Mouse (Mus musculus): ENCODE data around the gene Lrp1.

Lrp1 gene

DNA sequence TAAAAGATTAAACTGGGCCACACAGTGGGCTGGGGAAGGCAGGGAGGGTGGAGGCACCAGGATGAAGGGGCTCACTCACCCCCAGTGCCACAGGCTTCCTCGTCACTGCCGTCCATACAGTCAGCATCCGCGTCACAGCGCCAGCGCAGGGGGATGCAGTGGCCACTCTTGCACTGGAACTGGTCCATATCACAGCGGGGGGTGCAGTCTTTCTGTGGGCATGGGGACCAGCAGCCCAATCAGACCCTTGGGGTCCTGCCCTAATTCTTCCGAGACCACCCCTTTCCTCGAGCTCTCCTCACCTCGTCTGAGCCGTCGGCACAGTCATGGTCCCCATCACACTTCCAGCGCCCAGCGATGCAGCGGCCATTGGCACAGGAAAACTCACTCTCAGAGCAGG is 72.7 kb downstream of the Lrp1 start:
- no peak for DNase-seq (ENCODE audit: low spot score)

DNA sequence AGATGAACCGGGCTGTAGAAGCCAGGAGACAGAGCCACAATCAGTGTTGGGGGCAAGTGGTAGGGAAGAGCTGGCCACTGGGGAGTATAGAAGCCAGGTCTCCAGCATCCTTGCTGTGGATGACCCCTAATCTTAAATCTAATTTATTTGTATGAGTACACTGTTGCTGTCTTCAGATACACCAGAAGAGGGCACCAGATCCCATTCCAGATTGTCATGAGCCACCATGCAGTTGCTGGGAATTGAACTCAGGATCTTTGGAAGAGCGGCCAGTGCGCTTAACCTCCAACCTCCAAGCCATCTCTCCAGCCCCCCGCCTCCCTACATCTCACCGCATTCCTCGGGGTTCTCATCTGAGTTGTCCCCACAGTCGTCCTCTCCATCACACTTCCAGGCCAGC is 74.4 kb downstream of the Lrp1 start:
- no peak for DNase-seq (ENCODE audit: low spot score)

DNA sequence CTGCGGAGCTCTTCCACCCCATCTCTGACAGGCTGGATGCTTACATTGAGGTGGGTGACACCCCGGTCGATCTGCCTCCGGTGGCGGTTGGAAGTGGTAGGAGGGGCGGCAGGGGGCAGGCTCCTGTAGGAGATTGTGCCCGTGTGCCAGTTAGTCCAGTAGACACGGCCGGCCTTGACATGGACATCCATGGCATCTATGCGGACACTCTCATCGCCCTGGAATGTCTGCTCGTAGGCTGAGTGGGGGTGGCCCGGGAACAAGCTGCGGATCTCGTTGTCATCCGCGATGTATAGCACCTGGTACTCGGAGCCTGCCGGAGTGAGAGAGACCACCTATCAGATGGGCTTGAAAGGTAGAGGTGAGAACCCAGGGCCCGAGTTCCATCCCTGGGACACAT is 76.6 kb downstream of the Lrp1 start:
- no peak for DNase-seq (ENCODE audit: low spot score)

DNA sequence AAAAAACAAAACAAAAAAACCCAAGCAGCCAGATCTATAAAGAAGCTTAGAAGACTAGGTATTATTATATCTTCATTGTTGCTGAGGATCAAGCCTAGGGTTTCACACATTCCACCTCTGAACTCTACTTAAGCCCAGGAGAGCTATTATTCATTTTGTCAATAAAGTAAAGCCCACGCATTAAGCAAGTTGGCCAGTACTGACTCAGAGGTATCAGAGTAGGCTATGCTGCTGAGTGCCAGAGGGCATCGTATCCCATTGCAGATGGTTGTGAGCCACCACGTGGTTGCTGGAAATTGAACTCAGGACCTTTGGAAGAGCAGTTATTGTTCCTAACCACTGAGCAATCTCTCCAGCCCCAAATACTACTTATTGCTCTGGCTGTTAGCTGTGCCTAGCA is 77.0 kb downstream of the Lrp1 start:
- no peak for DNase-seq (ENCODE audit: low spot score)

DNA sequence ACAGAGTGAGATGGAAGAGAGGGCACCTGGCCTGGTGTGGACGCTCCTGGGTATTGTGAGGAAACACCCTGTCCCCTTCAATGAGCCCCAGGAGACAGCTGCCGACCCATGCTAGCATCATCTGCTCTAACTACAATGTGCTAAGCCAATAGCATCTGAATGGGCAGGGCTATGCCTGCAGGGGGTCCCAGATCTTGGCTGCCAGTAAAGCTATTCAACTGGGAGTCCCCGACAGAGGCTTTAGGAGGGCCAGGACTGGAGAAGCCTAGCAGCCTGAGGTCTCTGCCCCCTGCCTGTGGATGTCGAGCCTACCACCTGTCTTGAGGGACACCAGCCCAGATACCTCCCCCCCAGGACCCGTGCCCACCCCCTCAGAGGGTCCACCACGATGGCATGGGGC is 78.2 kb downstream of the Lrp1 start:
- DNase-seq (ENCODE audit: low spot score), result no peak

- DNase-seq (ENCODE audit: low spot score), result no peak
Observed at GRCm38 (mm10) chr10:127542084-127542483, 78.9 kb downstream of the Lrp1 start.

- DNase-seq (ENCODE audit: low spot score), result no peak
Observed at GRCm38 (mm10) chr10:127541510-127541909, 79.4 kb downstream of the Lrp1 start.

- peak; percentile 87 for DNase-seq (ENCODE audit: low spot score)
Observed at GRCm38 (mm10) chr10:127537854-127538583, 82.9 kb downstream of the Lrp1 start.

DNA sequence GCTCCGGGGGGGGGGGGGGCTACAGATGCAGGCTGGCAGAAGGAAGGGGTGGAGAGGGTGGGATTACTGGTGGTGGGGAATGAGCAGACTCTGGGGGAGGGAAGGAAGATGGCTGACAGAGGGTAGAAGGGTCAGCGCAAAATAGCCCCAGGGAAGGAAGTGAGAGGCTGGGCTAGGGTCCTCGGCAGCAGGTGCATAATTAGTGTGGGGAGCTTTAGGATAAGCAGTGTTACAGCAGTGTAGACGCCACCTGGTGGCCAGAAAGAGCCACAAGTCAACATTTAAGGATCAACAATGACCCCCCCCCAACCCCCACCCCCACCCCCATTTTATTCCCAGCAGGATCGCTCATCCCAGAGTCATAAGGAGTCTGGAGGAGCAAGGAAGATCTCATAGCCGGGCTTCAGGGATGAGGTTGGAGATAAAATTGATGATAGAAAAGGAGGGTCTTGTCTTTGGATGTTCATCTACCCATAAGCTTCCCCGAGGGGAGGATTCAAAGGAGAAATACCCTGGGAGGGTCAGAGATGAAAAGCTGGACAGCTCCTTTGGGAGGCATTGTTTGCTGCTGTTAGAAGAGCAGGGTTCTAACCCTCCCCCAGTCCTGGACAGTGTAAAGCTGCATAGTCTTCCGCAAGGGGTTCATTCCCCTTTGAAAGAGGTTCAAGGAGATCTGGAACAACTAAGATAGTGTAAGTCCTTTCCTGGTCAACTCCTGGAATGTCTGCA is 84.2 kb downstream of the Lrp1 start:
- DNase-seq (ENCODE audit: low spot score), result no peak

DNA sequence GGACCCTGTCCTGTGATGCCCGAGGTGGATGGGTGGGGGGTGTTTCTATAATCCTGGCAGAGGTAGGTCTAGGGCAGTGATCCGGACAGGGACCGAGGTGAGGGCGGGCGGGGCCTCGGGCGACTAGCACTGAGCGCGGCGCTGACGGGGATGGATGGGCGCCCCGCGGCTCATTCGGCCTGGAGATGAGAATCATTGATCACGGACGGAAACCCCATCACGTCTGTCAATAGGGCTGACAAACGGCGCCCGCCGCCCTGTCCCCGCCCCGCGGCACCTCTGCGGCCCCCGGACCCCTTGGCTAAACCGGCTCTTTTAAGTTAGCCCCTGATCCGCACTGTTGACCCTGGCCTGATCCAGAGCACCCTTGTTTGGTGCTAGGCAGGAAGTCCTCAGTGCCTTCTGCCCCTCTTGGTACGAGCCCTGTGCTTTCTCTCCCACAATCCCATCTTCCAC is 86.0 kb downstream of the Lrp1 start:
- DNase-seq (ENCODE audit: low spot score), result no peak

DNA sequence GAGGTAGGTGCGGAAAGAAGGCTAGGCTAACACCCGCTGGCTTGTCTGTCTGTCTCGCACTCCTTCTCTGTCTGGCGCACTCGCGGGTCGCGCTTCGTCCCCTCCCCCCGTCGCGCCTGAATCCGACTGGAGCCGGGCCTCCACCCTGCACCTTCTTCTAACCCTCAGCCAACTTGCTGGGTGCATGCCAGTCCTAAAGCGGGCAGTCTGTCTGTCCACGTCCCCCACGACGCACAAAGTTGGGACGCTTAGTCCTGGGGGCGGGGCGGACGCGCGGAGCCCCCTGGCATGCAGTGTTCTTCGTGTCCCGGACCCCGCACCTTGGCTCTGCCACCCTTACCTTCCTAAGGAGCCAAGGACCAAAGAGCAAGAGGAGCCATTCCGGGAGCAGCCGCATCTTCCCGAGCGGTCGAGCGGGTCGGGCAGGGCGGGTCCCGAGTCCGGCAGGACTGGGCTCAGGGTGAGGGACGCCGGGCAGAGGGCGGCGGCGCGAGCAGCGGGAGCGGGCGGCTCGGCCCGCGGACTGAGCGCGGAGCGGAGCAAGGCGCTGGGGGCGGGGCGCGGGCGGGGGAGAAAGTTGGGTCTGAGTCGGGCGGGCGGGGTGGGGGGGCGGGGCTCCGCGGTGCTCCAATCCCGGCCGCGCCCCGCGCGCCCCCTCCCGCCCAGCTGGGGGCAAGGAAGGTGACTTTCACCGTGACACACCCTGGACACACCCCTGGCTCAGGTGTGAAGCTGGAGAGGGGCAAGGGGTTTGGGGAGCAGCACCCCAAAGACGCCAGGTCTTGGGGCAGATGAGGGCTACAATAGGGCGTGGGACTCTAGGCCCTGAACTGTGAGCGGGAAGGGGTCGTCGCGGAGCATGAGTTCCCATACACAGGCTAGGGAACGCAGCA is 86.7 kb downstream of the Lrp1 start, which contains the start of gene Nxph4:
Gene Nxph4 (minus strand): TSS at position 524 of the 893 bp plus-strand sequence.
- no peak for DNase-seq (ENCODE audit: low spot score)

GRCm38 (mm10) chr10:127531548-127531947 is 89.4 kb downstream of the Lrp1 start:
- no peak for DNase-seq (ENCODE audit: low spot score)

DNA sequence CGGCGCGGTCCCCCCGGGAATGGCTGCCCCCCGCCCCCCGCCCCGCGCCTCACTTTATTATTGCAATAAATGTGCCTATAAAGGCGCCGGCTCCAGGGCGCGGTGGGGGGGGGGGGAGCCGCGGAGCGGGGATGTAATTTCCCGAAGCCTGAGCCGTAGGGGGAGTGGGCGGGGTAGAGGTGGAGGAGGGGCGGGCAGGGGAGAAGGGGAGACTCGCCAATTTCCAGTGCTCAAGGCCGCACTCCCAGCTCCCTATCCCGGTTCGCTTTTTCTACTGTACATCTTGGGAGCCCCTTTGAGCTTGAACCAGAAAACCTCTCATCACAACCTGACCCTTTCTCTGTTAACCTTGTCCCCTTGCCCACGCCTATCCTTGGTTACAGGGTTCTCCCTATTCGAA is 90.0 kb downstream of the Lrp1 start:
- DNase-seq (ENCODE audit: low spot score), result no peak

- DNase-seq (ENCODE audit: low spot score), result no peak
Observed at GRCm38 (mm10) chr10:127527481-127527880, 93.5 kb downstream of the Lrp1 start.

GRCm38 (mm10) chr10:127526681-127527080 is 94.3 kb downstream of the Lrp1 start:
- peak; percentile 80 for DNase-seq (ENCODE audit: low spot score)

DNA sequence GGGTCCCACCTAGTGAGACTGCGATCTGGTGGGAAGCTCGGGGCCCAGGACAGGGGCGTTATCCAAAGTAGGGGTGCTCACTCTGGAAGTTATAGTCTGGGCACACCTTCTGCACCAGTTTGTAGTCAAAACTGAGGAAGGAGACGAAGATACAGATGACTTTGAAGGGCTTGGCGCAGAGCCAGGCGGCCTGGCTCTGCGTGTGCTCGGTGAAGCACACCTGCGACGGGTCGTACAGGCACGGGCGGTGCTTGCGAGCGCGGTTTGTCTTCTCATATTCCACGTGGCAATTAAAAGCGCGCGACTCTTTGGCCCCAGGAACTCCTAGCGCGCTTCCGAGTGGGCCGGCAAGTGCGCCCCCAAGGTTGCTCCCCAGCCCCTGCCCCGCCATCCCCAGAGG is 94.9 kb downstream of the Lrp1 start:
- DNase-seq (ENCODE audit: low spot score), result no peak

DNA sequence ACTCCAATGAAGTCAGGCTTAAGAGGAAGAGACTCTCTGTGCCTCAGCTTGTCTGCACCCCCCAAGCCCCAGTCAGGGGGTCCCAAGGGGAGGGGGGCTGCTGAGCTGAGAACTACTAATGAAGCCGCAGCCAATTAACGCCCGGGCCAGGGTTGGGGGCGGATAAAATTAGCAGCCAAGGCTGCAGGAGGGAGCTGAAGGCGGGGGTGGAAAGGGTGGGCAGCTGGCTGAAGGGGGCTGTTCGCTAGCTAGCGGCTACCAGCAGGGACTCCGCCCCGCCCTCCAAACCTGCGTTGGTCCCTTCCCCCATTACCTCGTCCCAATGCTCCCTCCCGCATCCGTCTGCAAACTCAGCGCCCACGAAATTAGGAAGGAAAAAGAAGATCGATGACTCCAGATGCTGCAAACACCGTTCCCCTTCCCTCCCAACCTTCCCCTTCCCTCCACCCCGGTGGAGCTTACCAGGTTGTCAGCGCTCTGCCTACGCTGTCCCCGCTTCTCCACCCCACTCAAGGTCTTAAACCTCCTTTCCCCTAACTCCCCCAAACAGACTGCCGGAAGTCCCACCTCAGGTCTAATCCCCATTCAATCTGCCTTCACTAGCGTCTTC is 96.2 kb downstream of the Lrp1 start:
- no peak for DNase-seq (ENCODE audit: low spot score)

DNA sequence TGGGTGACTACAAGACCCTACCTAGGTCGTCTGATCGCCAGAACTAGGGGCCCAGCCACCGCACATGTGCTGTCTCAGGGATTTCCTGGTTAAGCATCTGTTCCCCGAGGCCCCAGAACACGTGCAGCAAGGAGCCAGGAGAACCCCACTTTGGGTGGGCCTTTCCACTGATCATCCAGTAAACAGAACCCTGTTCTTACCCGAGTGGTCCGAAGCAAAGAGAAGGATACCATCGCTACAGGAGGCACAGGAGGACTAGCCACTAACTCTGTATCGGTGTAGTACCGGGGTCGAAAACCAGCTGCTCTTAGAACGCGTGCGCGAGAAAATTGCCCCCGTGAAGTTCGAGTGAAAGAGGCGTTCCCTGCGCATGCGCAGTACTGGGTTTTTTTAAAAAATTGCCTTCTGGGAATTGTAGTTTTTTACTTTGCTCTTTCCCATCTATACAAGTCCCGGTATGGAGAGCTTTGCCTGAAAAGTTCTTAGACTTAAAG is 98.8 kb downstream of the Lrp1 start, which contains the start of gene Shmt2:
Gene Shmt2 (minus strand): TSS at position 357 of the 494 bp plus-strand sequence.
- peak; percentile 91 for DNase-seq (ENCODE audit: low spot score)

- no peak for DNase-seq (ENCODE audit: low spot score)
Observed at GRCm38 (mm10) chr10:127521611-127522080, 99.3 kb downstream of the Lrp1 start.

DNA sequence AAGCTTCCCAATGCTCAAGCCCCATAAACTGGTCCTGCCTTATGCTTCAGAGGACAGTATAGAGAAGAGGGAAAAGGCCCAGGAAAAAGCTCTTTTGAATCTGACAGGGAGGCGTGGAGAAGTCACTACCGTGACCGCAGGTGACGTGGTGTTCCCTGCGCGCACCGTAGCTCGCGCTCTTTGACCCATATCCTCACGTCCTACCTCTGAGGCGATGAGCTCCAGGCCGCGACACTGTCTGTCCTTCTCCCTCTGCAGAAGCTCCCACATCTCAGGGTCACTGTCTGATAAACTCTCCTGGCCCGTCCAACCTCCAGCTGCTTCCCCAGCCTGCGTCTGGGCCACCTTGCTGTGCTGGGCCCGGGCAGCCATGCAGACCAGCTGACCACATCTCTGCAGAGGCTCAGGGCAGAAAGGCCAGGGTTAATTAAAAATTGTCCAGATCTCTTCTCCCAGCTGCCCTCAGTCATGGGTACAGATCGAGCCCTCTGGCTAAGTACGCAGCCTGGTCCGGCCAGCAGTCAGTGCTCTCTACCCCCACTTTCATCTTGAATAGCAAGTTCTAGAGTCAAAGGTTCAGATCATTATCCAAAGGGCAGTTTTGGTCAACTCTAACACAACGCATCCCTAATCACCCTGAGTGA is 100.1 kb downstream of the Lrp1 start:
- DNase-seq (ENCODE audit: low spot score), result no peak

Measured in testis, postnatal 10 days (tissue).